Mouse (Mus musculus) olfactory bulb, adult 2 months (tissue): ENCODE data around the gene Rcn2.

Experiments
- CTCF ChIP-seq: fragments of 200-500 bp; IDR thresholded peaks from 2 replicates; pipeline ENCODE4 v1.5.1; 2012; ENCODE audit warnings: low read depth, mild to moderate bottlenecking, low read length, moderate library complexity; ENCODE audit not compliant: insufficient read depth
- POLR2A ChIP-seq: fragments of 200-500 bp; IDR thresholded peaks from 2 replicates; pipeline ENCODE4 v1.6.1; 2012; ENCODE audit warnings: mild to moderate bottlenecking, low read depth, low read length, moderate library complexity; ENCODE audit not compliant: insufficient read depth

DNA sequence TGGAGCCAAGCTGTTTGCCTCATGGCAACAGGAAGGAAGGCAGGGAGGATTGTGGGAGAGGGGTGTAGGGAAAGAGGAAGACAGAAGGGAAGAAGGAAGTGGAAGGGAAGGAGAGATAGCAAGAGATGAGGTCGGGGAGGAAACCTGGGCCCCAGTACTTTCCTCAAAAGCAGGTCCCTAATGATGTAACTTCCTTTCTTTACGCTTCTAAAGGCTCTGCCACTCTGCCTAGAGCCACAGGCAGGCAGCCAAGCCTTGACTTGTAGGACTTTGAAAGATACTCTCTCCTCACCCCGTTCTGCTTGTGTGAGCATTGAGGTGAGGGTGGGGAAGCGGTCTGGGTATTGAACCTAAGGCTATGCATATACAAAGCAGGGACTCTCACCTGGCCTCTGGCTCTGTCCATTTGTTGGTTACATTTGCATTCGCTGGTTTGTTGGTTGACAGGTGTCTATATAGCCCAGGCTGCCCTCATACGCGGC, 58.4 kb downstream of the Rcn2 start:
- TF ChIP-seq CTCF (no peak), POLR2A (no peak)
